Mouse (Mus musculus): ENCODE results near the gene Dda1.

The Dda1 gene

GRCm38 (mm10) chr8:71496481-71496880, 27.5 kb downstream of the Dda1 start:
- DNase-seq: peak; percentile 88 to 92

GRCm38 (mm10) chr8:71497077-71497645, 28.2 kb downstream of the Dda1 start:
- no peak for DNase-seq

DNA sequence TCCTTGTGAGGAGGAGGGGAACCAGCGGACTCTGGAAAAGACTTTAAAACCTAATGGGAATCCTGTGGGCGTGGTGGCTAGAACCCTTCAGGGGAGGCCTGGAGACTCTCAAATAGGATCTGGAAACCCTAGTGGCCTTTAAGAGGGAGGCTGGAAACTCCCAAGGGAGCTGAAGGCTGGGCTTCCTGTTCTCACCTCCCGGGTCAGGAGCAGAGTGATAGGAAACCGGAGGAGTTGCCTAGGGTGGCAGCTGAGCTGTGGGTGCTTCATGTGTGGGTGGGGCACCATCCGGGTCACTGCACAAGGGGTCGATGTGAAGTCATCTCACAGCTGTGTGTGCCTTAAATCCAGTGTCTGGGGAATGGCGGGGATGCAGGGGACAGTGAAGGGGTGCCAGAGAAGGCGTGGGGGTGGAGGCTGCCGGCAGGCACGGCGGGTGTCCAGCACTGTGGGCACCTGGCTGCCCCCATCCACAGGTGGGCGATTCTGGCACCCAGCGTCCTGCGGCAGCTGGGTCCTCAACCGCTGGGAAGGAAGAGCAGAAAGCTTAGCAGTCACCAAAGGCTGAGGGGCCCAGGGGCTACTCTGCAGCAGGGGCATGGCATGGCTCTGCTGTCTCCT, 29.0 kb downstream of the Dda1 start:
- DNase-seq: peak; percentile 36 to 58

- DNase-seq: peak in 1 of 2 experiments; percentile 53
These were observed 30.1 kb downstream of the Dda1 start for GRCm38 (mm10) chr8:71498816-71499690.

DNA sequence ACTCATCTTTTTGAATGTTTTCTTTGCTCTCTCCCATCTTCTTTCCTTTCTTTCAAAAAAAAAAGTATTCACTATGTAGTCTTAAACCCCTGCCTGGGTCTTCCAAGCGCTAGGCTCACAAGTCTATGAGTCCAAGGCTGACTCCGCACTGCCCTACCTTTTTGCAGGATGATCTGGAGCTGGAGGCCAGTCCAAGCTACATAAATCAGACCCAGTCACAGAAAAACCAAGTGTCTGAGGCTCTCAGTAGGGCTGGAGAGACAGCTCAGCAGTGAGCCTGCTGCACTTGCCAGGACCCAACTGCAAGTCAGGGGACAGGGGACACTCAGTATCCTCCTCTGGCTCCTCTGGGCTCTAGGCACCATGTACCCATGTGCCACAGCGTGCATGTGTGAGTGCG, 35.4 kb downstream of the Dda1 start:
- no peak for DNase-seq

- no peak for DNase-seq
These were observed 36.3 kb downstream of the Dda1 start for GRCm38 (mm10) chr8:71505326-71505725.

- DNase-seq: no peak
These were observed 37.0 kb downstream of the Dda1 start for GRCm38 (mm10) chr8:71505979-71506378.

DNA sequence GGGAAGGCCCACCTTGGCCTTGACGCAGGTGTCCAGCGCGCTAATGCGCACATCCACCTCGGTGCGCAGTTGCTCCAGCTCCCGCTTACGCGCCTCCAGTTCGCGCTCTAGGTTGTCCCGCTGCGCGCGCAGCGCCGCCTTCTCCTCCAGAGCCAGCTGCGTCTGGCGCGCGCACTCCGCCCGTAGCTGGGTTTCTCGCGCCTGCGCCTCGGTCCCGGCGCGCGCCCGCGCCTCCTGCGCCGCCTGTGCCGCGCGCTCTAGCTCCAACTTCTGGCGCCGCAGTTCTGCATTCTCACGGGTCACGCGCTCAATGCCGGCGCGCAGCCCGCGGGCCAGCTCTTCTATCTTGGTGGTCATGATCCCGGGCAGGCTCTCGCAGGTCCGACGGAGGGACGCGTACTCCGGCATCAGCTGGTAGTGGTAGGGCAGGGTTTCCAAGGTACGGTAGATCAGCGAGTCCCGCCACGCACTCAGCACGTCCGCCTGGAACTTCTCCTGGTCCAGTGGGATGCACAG, 38.6 kb downstream of the Dda1 start:
- DNase-seq: peak; percentile 48 to 53

- DNase-seq: no peak
These were observed 40.3 kb downstream of the Dda1 start for GRCm38 (mm10) chr8:71509316-71509715.

- DNase-seq: peak; percentile 72 to 78
These were observed 42.6 kb downstream of the Dda1 start, which contains the start of gene Plvap for GRCm38 (mm10) chr8:71511644-71512043. Gene Plvap, minus strand, starts transcription at chr8:71511752.

- peak; percentile 34 to 53 for DNase-seq
These were observed 44.2 kb downstream of the Dda1 start for GRCm38 (mm10) chr8:71513018-71513754.

DNA sequence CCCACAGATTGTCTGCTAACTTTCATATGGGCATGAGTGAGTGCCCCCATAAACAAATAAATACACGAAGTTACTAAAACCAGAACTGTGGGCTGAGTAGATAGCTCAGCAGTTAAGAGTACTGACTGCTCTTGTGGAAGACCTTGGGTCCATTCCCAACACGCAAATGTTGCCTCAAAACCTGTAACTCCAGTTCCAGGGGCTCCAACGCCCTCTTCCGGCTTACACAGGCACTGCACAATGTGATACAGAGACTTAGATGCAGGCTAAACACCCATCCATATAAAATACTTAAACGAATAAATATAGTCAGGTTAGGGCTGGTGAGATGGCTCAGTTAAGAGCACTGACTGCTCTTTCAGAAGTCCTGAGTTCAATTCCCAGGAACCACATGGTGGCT, 46.0 kb downstream of the Dda1 start:
- DNase-seq: no peak

DNA sequence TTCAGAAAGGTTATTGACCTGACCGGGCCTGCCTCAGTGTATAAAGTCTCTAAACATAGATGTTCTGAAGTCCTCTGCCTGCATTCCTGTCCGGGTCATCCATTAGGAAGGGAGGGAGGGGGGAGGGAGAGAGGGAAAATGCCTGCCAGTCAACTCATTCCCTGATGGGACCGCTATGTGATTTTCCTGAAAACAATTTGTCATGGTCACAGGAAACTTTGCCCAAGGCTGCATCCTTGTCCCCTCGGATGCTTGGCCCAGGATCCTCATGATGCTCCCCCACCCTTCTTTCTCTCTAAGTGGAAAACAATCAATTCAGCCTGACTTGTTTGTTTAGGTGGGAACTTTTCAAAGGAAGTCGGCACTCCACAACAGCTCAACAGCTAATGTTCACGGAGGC, 47.8 kb downstream of the Dda1 start:
- DNase-seq: peak; percentile 41 to 64

GRCm38 (mm10) chr8:71519037-71519825, 50.2 kb downstream of the Dda1 start:
- DNase-seq: peak; percentile 52 to 67

- DNase-seq: peak; percentile 92 to 95
These were observed 52.6 kb downstream of the Dda1 start for GRCm38 (mm10) chr8:71521634-71522033.

GRCm38 (mm10) chr8:71525226-71526050, 56.4 kb downstream of the Dda1 start, which contains the start of gene Ccdc194:
Gene Ccdc194, minus strand, starts transcription at chr8:71525711.
- DNase-seq: no peak
